Mouse (Mus musculus): ENCODE measurements around the gene Actl6b. TPM values are rescaled to one million over a fixed set of nuclear protein-coding genes. Genes with fewer than 3 reads are reported as not detected.

Gene Actl6b
- polyA plus RNA-seq, 1 experiment from 2014 or later = 7.3 TPM

DNA sequence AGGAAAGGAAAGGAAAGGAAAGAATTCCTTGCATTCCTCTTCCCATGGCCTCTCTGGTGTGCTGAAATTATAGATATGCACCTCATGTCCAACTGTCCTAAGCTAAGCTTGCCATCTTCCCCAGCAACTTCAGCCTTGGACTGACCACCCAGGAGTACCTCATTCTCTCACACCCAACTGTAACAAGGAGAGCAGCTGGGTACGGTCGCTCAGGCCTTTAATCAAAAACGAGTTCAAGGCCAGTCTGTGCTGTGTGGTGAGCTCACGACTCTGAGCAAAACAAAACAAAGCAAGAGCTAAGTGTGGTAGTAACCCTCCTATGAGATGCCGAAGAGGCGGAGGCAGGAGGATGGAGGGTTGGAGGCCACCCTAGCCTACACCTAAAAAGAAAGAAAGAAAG, 12.3 kb upstream of the Actl6b start:
- H3K4me1 ChIP-seq (ENCODE audit: control insufficient read depth, insufficient read depth, low read length) = no peaks in the 10 kb centered on the region
- H3K36me3 ChIP-seq (ENCODE audit: control insufficient read depth, insufficient read depth, low read length) = no peaks in the 10 kb centered on the region
- ATAC-seq (ENCODE audit: insufficient number of reproducible peaks, insufficient read depth, low FRiP score, low read depth) = no peak
- no peaks in the 10 kb centered on the region for H3K9me3 ChIP-seq (ENCODE audit: control insufficient read depth, low read depth, low read length)
- 78% methylated on average over 6 of the region's 6 CpGs for WGBS
- H3K4me2 ChIP-seq (replicated peaks; ENCODE audit: low read depth, low read length) = no peak overlapping the region
- no peak overlapping the region for H3K27ac ChIP-seq (ENCODE audit: low read length)
- no peaks in the 10 kb centered on the region for H3K27me3 ChIP-seq (ENCODE audit: control insufficient read depth, insufficient read depth, low read length)
- H3K9ac ChIP-seq (replicated peaks; ENCODE audit: low read depth, low read length) = no peak overlapping the region
- no peak overlapping the region for H3K4me3 ChIP-seq (ENCODE audit: low read depth, low read length)

DNA sequence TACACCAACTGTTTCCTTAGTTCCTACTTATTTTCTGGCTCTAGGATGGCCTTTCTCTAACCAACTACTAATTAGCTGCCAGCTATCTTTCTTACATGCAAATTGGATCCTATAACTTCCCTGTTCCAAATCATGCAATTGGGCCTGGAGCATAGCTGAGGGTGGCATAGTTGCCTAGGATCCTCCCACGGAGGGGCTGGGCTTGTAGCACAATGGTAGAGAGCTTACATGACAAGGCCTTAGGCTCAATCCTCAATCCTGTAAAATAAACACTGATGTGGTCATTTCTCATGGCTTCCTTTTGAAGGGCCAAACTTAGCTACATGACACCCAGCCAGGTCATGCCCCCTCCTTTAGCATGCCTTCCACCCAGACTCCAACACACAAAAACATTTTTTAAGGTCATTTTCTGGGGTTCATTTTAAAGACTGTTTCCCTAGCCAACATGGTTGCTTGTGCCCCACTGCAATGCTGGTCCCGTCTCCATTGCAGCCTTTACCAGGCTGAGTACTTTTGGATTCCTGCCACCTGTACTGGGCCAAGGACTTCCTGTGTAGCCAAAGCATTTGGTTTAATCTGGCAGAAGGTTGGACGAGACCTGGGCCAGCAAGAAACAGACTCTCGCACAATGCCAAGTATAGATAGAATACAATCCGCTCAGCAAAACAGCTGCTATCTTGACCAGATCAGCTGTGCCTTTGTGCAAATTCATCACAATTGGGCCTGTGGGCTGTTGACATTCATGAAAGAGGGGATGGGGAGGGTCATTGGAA, 11.4 kb upstream of the Actl6b start:
- 70% methylated on average over 5 of the region's 5 CpGs for WGBS
- no peak overlapping the region for H3K27ac ChIP-seq (ENCODE audit: low read length)
- no peaks in the 10 kb centered on the region for H3K9me3 ChIP-seq (ENCODE audit: control insufficient read depth, low read depth, low read length)
- no peaks in the 10 kb centered on the region for H3K27me3 ChIP-seq (ENCODE audit: control insufficient read depth, insufficient read depth, low read length)
- no peaks in the 10 kb centered on the region for H3K36me3 ChIP-seq (ENCODE audit: control insufficient read depth, insufficient read depth, low read length)
- no peak overlapping the region for H3K4me3 ChIP-seq (ENCODE audit: low read depth, low read length)
- no peak overlapping the region for H3K9ac ChIP-seq (replicated peaks; ENCODE audit: low read depth, low read length)
- H3K4me1 ChIP-seq (ENCODE audit: control insufficient read depth, insufficient read depth, low read length) = no peaks in the 10 kb centered on the region
- H3K4me2 ChIP-seq (replicated peaks; ENCODE audit: low read depth, low read length) = no peak overlapping the region
- no peak for ATAC-seq (ENCODE audit: insufficient number of reproducible peaks, insufficient read depth, low FRiP score, low read depth)

- 62% methylated on average over 6 of the region's 6 CpGs for WGBS
- Histone ChIP-seq H3K4me2 (replicated peaks; ENCODE audit: low read depth, low read length) (no peak overlapping the region), H3K27ac (ENCODE audit: low read length) (no peak overlapping the region), H3K4me1 (ENCODE audit: control insufficient read depth, insufficient read depth, low read length) (no peaks in the 10 kb centered on the region), H3K36me3 (ENCODE audit: control insufficient read depth, insufficient read depth, low read length) (no peaks in the 10 kb centered on the region), H3K9ac (replicated peaks; ENCODE audit: low read depth, low read length) (no peak overlapping the region), H3K4me3 (ENCODE audit: low read depth, low read length) (no peak overlapping the region), H3K27me3 (ENCODE audit: control insufficient read depth, insufficient read depth, low read length) (no peaks in the 10 kb centered on the region), H3K9me3 (ENCODE audit: control insufficient read depth, low read depth, low read length) (no peaks in the 10 kb centered on the region)
- ATAC-seq (ENCODE audit: insufficient number of reproducible peaks, insufficient read depth, low FRiP score, low read depth) = no peak
Measured at GRCm38 (mm10) chr5:137544926-137545325, 8.4 kb upstream of the Actl6b start.

DNA sequence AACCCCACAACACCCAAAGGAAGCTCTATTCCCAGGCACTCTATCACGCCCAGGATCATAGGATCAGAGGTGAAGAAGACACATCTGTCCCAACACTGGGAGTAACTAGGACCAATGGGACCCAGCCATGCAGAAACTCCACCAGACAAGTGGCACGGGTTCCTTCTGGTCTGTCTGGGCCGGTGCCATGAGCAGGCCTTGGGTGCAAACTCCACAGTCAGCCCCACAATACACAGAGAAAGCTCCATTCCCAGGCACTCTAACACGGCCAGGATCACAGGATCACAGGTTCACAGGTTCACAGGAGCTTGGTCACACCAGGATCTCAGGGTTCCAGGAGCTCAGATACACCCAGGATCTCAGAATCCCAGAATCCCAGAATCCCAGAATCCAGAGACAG, 7.7 kb upstream of the Actl6b start:
- Histone ChIP-seq H3K4me3 (ENCODE audit: low read depth, low read length) (no peak overlapping the region), H3K4me2 (replicated peaks; ENCODE audit: low read depth, low read length) (no peak overlapping the region), H3K4me1 (ENCODE audit: control insufficient read depth, insufficient read depth, low read length) (no peaks in the 10 kb centered on the region), H3K9me3 (ENCODE audit: control insufficient read depth, low read depth, low read length) (no peaks in the 10 kb centered on the region), H3K36me3 (ENCODE audit: control insufficient read depth, insufficient read depth, low read length) (no peaks in the 10 kb centered on the region), H3K27me3 (ENCODE audit: control insufficient read depth, insufficient read depth, low read length) (no peaks in the 10 kb centered on the region), H3K9ac (replicated peaks; ENCODE audit: low read depth, low read length) (no peak overlapping the region), H3K27ac (ENCODE audit: low read length) (no peak overlapping the region)
- ATAC-seq (ENCODE audit: insufficient number of reproducible peaks, insufficient read depth, low FRiP score, low read depth) = no peak
- 77% methylated on average over 4 of the region's 4 CpGs for WGBS

DNA sequence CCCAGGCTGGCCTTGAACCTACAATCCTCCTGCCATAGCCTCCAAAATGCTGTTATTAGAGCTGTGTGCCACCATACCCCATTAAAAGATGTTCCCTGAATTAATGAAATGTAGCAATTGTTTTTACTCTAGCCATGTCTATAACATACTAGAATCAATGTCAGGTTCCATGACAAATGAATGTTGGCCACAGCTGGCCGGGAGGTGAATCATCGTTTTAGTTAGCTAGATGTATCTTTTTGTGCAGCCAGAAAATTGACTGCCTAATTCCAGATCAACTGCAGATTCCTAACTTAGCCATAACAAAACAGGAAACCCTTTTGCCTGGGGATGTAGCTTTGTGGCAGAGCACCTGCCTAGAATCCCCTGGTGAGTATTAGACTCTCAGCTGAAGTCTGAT, 3.5 kb upstream of the Actl6b start:
- no peaks in the 10 kb centered on the region for H3K4me1 ChIP-seq (ENCODE audit: control insufficient read depth, insufficient read depth, low read length)
- no peaks in the 10 kb centered on the region for H3K9me3 ChIP-seq (ENCODE audit: control insufficient read depth, low read depth, low read length)
- H3K27me3 ChIP-seq (ENCODE audit: control insufficient read depth, insufficient read depth, low read length) = no peaks in the 10 kb centered on the region
- no peak overlapping the region for H3K4me2 ChIP-seq (replicated peaks; ENCODE audit: low read depth, low read length)
- no peaks in the 10 kb centered on the region for H3K36me3 ChIP-seq (ENCODE audit: control insufficient read depth, insufficient read depth, low read length)
- ATAC-seq (ENCODE audit: insufficient number of reproducible peaks, insufficient read depth, low FRiP score, low read depth) = no peak
- H3K9ac ChIP-seq (replicated peaks; ENCODE audit: low read depth, low read length) = no peak overlapping the region
- H3K4me3 ChIP-seq (ENCODE audit: low read depth, low read length) = no peak overlapping the region
- WGBS = 65% methylated on average over 2 of the region's 2 CpGs
- H3K27ac ChIP-seq (ENCODE audit: low read length) = no peak overlapping the region

GRCm38 (mm10) chr5:137551119-137551518, 2.2 kb upstream of the Actl6b start:
- H3K27me3 ChIP-seq (ENCODE audit: control insufficient read depth, insufficient read depth, low read length) = no peaks in the 10 kb centered on the region
- no peaks in the 10 kb centered on the region for H3K4me1 ChIP-seq (ENCODE audit: control insufficient read depth, insufficient read depth, low read length)
- H3K4me2 ChIP-seq (replicated peaks; ENCODE audit: low read depth, low read length) = no peak overlapping the region
- no peak overlapping the region for H3K27ac ChIP-seq (ENCODE audit: low read length)
- H3K9ac ChIP-seq (replicated peaks; ENCODE audit: low read depth, low read length) = no peak overlapping the region
- WGBS = 69% methylated on average over 5 of the region's 5 CpGs
- no peak overlapping the region for H3K4me3 ChIP-seq (ENCODE audit: low read depth, low read length)
- H3K9me3 ChIP-seq (ENCODE audit: control insufficient read depth, low read depth, low read length) = no peaks in the 10 kb centered on the region
- no peaks in the 10 kb centered on the region for H3K36me3 ChIP-seq (ENCODE audit: control insufficient read depth, insufficient read depth, low read length)
- ATAC-seq (ENCODE audit: insufficient number of reproducible peaks, insufficient read depth, low FRiP score, low read depth) = no peak

DNA sequence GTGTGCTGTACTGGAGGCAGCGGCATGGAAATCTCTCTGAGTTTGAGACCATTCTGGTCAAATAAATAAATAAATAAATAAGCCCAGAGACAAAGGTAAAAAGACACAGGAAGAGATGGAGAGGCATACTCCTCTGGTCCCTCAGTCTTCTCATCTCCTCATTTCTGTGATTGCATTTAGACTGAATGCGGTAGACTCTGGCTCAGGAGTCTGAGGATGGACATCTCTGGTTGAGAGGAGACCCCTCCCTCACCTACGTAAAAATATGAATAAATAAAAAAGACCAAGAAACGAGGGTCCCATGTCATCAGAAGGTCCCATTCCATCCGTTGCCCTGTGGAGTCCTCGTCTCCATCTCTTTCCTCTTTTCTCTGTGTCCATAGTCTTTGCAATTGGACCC, 317 bp upstream of the Actl6b start:
- 24% methylated on average over 6 of the region's 6 CpGs for WGBS

DNA sequence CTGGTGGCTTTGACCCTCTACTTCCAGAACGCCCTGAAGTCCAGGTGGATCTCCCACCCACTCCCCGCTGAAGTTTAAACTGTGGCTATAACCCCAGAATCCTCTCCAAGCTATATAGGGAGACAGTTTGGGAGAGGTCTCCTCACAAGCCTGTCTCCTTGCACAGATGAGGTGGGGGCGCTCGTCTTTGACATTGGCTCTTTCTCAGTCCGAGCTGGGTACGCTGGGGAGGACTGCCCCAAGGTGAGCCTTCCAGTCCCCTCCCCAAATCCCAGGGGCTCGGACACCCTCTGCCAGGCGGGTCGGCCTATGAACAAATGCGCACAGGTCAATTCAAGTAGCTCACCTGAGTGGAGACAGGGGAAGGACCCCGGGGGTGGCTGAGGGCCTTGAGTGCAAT, 581 bp downstream of the Actl6b start:
- WGBS = 41% methylated on average over 11 of the region's 11 CpGs
- Histone ChIP-seq H3K36me3 (ENCODE audit: control insufficient read depth, insufficient read depth, low read length) (no peaks in the 10 kb centered on the region), H3K4me2 (replicated peaks; ENCODE audit: low read depth, low read length) (no peak overlapping the region), H3K9me3 (ENCODE audit: control insufficient read depth, low read depth, low read length) (no peaks in the 10 kb centered on the region), H3K4me3 (ENCODE audit: low read depth, low read length) (0 out of 2 replicates have a peak overlapping the region, but pooled peaks have one; percentile 15), H3K4me1 (ENCODE audit: control insufficient read depth, insufficient read depth, low read length) (no peaks in the 10 kb centered on the region), H3K27me3 (ENCODE audit: control insufficient read depth, insufficient read depth, low read length) (no peaks in the 10 kb centered on the region), H3K9ac (replicated peaks; ENCODE audit: low read depth, low read length) (no peak overlapping the region), H3K27ac (ENCODE audit: low read length) (no peak overlapping the region)
- ATAC-seq (ENCODE audit: insufficient number of reproducible peaks, insufficient read depth, low FRiP score, low read depth) = no peak

More for the DNA sequence above, 317 bp upstream of the Actl6b start:
- no peaks in the 10 kb centered on the region for H3K9me3 ChIP-seq (ENCODE audit: control insufficient read depth, low read depth, low read length)
- peak overlapping the region; percentile 31 for H3K4me2 ChIP-seq (replicated peaks; ENCODE audit: low read depth, low read length)
- no peak overlapping the region for H3K9ac ChIP-seq (replicated peaks; ENCODE audit: low read depth, low read length)
- peak; percentile 10; the same call in 1 of the 2 replicates for ATAC-seq (ENCODE audit: insufficient number of reproducible peaks, insufficient read depth, low FRiP score, low read depth)
- H3K36me3 ChIP-seq (ENCODE audit: control insufficient read depth, insufficient read depth, low read length) = no peaks in the 10 kb centered on the region
- H3K27ac ChIP-seq (ENCODE audit: low read length) = no peak overlapping the region
- H3K27me3 ChIP-seq (ENCODE audit: control insufficient read depth, insufficient read depth, low read length) = no peaks in the 10 kb centered on the region
- H3K4me3 ChIP-seq (ENCODE audit: low read depth, low read length) = 0 out of 2 replicates have a peak overlapping the region, but pooled peaks have one; percentile 15
- H3K4me1 ChIP-seq (ENCODE audit: control insufficient read depth, insufficient read depth, low read length) = no peaks in the 10 kb centered on the region

DNA sequence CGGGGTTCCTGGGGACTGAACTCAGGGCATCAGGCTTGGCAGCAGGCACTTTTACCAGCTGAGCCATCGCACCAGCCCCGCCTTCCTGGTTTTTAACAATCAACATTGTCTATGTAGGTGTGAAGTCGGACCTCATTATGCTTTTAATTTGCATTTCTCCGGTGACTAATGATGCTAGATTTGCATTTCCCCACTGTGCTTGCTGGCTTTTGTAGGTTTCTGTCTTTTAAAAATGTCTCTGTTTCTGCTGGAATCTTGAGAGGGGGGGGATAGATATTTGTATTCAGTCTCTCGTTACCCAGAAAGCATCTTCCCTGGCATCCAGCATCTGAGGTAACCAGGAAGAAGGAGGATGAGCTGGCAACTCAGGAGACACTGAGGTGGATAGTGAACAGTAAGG, 8.2 kb downstream of the Actl6b start:
- no peak overlapping the region for H3K9ac ChIP-seq (replicated peaks; ENCODE audit: low read depth, low read length)
- no peaks in the 10 kb centered on the region for H3K4me1 ChIP-seq (ENCODE audit: control insufficient read depth, insufficient read depth, low read length)
- no peaks in the 10 kb centered on the region for H3K27me3 ChIP-seq (ENCODE audit: control insufficient read depth, insufficient read depth, low read length)
- ATAC-seq (ENCODE audit: insufficient number of reproducible peaks, insufficient read depth, low FRiP score, low read depth) = no peak
- no peak overlapping the region for H3K4me3 ChIP-seq (ENCODE audit: low read depth, low read length)
- no peaks in the 10 kb centered on the region for H3K36me3 ChIP-seq (ENCODE audit: control insufficient read depth, insufficient read depth, low read length)
- WGBS = 61% methylated on average over 6 of the region's 6 CpGs
- no peak overlapping the region for H3K27ac ChIP-seq (ENCODE audit: low read length)
- H3K9me3 ChIP-seq (ENCODE audit: control insufficient read depth, low read depth, low read length) = no peaks in the 10 kb centered on the region
- no peak overlapping the region for H3K4me2 ChIP-seq (replicated peaks; ENCODE audit: low read depth, low read length)
